Mouse (Mus musculus) midbrain, embryonic 16.5 days (tissue): ENCODE results near the gene Nrxn2. TPM values are rescaled to one million over a fixed set of nuclear protein-coding genes. Genes with fewer than 3 reads are reported as not detected.

Experiments used
- ATAC-seq: fragments of 200-750 bp; cut with Nextera tagmentation; 2 replicates; pipeline ENCODE4 v1.8.0; 2017; ENCODE audit warnings: moderate TSS enrichment
- H3K27ac ChIP-seq: fragments of 300-500 bp; sonication (generic); 2 replicates; pipeline ENCODE4 v1.5.1; 2014; ENCODE audit warnings: mild to moderate bottlenecking, low read length, mixed read lengths
- H3K27me3 ChIP-seq: fragments of 300-500 bp; sonication (generic); 2 replicates; pipeline ENCODE4 v1.6.1; 2014; ENCODE audit warnings: low read depth, low read length, mixed read lengths; ENCODE audit not compliant: control insufficient read depth, insufficient read depth
- H3K36me3 ChIP-seq: fragments of 300-500 bp; sonication (generic); 2 replicates; pipeline ENCODE4 v1.6.1; 2014; ENCODE audit warnings: mild to moderate bottlenecking, low read length, moderate library complexity, mixed read lengths; ENCODE audit not compliant: control insufficient read depth, insufficient read depth
- H3K4me1 ChIP-seq: fragments of 300-500 bp; sonication (generic); 2 replicates; pipeline ENCODE4 v1.6.1; 2014; ENCODE audit warnings: mild to moderate bottlenecking, low read length, mixed read lengths; ENCODE audit not compliant: control insufficient read depth, insufficient read depth
- H3K4me2 ChIP-seq: fragments of 300-500 bp; sonication (generic); 2 replicates; pipeline ENCODE4 v1.6.1; 2014; ENCODE audit warnings: mild to moderate bottlenecking, low read length, mixed read lengths
- H3K4me3 ChIP-seq: fragments of 300-500 bp; sonication (generic); 2 replicates; pipeline ENCODE4 v1.5.1; 2014; ENCODE audit warnings: low read depth, mild to moderate bottlenecking, low read length, moderate library complexity, mixed read lengths
- H3K9ac ChIP-seq: fragments of 300-500 bp; sonication (generic); 2 replicates; pipeline ENCODE4 v1.6.1; 2014; ENCODE audit warnings: low read depth, low read length, mixed read lengths
- H3K9me3 ChIP-seq: fragments of 300-500 bp; sonication (generic); replicated peaks from 2 replicates; pipeline ENCODE4 v1.6.1; 2014; ENCODE audit warnings: mild to moderate bottlenecking, low read length, mixed read lengths; ENCODE audit not compliant: control insufficient read depth, poor library complexity, severe bottlenecking
- WGBS: fragments of 180-500 bp; shearing (Covaris S2); extraction: QIAGEN DNeasy Blood & Tissue Kit; methylation state at CpG from one replicate; pipeline ENCODE4 v1.1.7; 2014; 5-methylcytosine and 5-hydroxymethylcytosine counted together
- polyA plus RNA-seq: library from polyadenylated mRNA; unstranded; fragments of >200 nt; fragmentation: Nextera tagmentation; extraction: Ambion mirVana; gene quantifications from 2 replicates; pipeline ENCODE4 v1.2.1, GENCODE M21; 2015

Nrxn2 gene
- polyA plus RNA-seq, 1 experiment from 2014 or later: 37.5 TPM

DNA sequence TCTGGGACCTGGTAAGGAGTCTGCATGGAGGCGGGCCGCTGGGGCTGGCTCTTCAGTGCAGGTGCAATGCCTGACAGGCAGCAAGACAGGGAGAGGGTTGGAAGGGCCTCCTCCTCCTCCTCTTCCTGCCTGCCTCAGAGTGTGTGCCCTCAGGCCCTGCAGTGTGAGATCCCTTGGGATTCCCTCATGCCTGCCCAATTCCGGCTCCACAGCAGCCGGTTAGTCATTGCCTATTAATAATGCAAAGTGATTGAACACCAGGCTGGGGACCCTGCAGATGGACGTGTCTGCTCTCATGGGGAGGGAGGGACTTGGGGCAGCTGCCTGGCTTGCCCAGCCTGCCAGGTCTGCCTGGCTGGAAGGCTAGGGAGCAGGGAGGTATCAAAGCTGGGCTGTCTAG is 46.6 kb downstream of the Nrxn2 start:
- no peak overlapping the region for H3K4me2 ChIP-seq
- no peaks in the 10 kb centered on the region for H3K9me3 ChIP-seq
- H3K36me3 ChIP-seq: peaks cover 6% of the 10 kb centered on the region; the same call in 1 of the 2 replicates
- H3K9ac ChIP-seq: no peak overlapping the region
- ATAC-seq: peak; percentile 57; the same call in 1 of the 2 replicates
- H3K4me3 ChIP-seq: no peak overlapping the region
- peaks cover 23% of the 10 kb centered on the region for H3K4me1 ChIP-seq
- 21% methylated on average over 5 of the region's 5 CpGs for WGBS
- peak overlapping the region; percentile 71 for H3K27ac ChIP-seq
- H3K27me3 ChIP-seq: no peaks in the 10 kb centered on the region

DNA sequence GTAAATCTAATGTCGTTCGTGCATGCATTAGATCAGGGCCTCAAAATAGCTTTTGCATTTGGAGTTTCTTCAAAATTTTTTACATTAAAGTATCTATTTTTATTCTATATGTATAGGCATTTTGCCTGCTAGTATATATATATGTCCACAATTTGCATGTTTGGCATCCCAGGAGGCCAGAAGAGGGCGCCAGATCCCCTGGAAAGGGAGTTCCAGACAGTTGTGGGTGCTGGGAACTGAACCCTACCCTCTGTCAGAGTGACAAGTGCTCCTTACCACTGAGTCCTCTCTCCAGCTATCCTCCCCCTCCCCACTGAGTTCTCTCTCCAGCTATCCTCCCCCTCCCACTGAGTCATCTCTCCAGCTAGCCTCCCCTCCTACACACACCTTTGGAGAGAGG is 48.4 kb downstream of the Nrxn2 start:
- no peaks in the 10 kb centered on the region for H3K36me3 ChIP-seq
- ATAC-seq: no peak
- no peak overlapping the region for H3K4me3 ChIP-seq
- H3K4me1 ChIP-seq: peaks cover 23% of the 10 kb centered on the region
- no peaks in the 10 kb centered on the region for H3K9me3 ChIP-seq
- no peaks in the 10 kb centered on the region for H3K27me3 ChIP-seq
- H3K27ac ChIP-seq: no peak overlapping the region
- WGBS: 92% methylated on average over 3 of the region's 3 CpGs
- H3K9ac ChIP-seq: no peak overlapping the region
- H3K4me2 ChIP-seq: no peak overlapping the region

DNA sequence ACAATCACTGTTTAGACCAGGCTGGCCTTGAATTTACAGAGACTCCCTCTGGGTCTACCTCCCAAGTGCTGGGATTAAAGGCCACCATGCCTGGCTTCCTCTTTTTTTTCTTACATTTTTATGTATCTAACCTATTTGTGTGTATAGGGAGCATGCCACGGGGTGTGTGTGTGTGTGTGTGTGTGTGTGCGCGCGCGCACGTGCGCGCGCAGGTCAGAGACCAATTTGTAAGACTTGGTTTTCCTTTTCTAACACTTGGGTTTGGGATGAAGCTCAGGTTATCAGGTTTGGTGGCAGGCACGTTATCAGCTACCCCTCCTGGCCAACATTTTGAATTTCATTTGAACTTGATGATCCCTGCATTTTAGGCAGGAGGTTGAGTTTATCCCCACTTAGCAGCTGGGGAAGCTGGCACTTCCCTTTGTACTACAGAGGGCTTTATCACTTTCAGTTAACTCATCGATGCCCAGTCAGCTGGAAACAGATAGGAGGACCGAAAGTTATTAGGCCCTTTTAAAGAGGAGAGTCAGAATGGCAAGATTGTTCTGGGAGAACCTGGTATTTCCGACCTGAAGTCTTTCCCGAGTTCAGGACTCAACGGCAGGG is 48.9 kb downstream of the Nrxn2 start:
- no peak overlapping the region for H3K4me3 ChIP-seq
- H3K4me2 ChIP-seq: no peak overlapping the region
- H3K9ac ChIP-seq: no peak overlapping the region
- WGBS: 88% methylated on average over 15 of the region's 15 CpGs
- no peak for ATAC-seq
- H3K9me3 ChIP-seq: no peaks in the 10 kb centered on the region
- no peaks in the 10 kb centered on the region for H3K27me3 ChIP-seq
- H3K4me1 ChIP-seq: peaks cover 23% of the 10 kb centered on the region
- H3K27ac ChIP-seq: no peak overlapping the region
- no peaks in the 10 kb centered on the region; the same call in 1 of the 2 replicates for H3K36me3 ChIP-seq

DNA sequence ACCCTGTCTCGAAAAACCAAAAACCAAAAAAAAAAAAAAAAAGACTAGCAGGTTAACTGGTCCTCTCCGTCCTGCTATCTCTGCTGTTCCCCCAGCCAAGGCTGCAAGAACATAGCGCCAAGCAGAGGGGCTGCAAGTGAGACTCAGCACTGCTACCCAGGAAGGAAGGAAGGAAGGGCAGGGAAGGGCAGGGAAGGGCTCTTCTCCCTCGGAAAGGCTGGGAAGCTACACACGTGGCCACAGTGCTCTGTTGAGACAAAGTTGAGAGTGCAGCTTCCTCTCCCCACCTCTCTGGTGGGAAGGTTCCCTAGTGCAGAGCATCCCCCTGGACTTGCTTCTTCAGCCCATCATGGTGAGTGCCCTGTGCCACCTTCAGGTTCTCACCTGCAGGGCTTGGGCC is 53.1 kb downstream of the Nrxn2 start:
- Histone ChIP-seq H3K27ac (no peak overlapping the region), H3K9me3 (no peaks in the 10 kb centered on the region), H3K4me3 (no peak overlapping the region), H3K36me3 (peaks cover 3% of the 10 kb centered on the region), H3K27me3 (no peaks in the 10 kb centered on the region), H3K4me2 (no peak overlapping the region), H3K4me1 (no peaks in the 10 kb centered on the region; the same call in 1 of the 2 replicates), H3K9ac (no peak overlapping the region)
- 72% methylated on average over 4 of the region's 5 CpGs for WGBS
- ATAC-seq: no peak

DNA sequence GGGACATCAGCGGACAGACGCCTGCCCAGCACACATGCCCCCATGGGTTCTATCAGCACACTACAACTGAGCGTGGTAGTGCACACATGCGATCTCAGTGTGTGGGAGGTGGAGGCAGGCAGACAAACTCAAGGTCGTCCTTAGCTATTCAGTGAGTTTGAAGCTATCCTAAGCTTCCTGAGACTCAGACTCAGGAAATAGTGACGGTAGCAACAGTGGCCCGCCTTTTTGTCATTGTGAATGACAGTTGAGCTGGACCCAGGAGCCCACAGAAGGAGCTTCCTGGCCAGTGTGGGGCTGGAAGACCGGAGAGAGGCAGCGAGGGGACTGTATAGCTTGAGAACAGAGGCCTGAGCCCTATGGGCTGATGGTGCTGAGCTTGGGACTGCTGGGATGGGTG is 54.3 kb downstream of the Nrxn2 start:
- Histone ChIP-seq H3K4me2 (no peak overlapping the region), H3K9ac (no peak overlapping the region), H3K27me3 (no peaks in the 10 kb centered on the region), H3K36me3 (peaks cover 9% of the 10 kb centered on the region), H3K9me3 (no peaks in the 10 kb centered on the region), H3K4me3 (no peak overlapping the region), H3K27ac (no peak overlapping the region), H3K4me1 (no peaks in the 10 kb centered on the region; the same call in 1 of the 2 replicates)
- no peak for ATAC-seq
- WGBS: 93% methylated on average over 9 of the region's 9 CpGs

DNA sequence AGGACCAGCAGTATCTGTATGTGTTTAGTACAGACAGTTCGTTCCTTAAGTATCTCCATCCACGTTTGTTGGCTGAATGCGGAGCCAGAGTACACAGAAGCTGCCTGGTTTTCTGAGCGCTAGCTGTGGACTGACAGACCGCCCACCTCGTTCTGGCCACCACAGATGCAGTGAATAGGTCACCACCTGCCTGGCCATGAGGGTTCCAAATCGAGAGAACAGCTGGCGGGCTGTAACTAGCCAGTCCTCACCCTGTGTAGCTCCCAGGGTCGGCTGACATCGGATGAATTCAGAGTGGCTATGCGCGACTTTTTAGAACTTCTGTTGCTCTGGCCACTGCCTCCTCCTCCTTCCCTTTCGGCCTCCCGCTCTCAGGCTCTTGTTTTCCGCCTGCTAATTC is 56.2 kb downstream of the Nrxn2 start:
- Histone ChIP-seq H3K4me1 (no peaks in the 10 kb centered on the region; the same call in 1 of the 2 replicates), H3K4me2 (no peak overlapping the region), H3K9me3 (no peaks in the 10 kb centered on the region), H3K27ac (no peak overlapping the region), H3K36me3 (peaks cover 9% of the 10 kb centered on the region), H3K27me3 (no peaks in the 10 kb centered on the region), H3K9ac (no peak overlapping the region), H3K4me3 (no peak overlapping the region)
- WGBS: 41% methylated on average over 15 of the region's 15 CpGs
- ATAC-seq: no peak

DNA sequence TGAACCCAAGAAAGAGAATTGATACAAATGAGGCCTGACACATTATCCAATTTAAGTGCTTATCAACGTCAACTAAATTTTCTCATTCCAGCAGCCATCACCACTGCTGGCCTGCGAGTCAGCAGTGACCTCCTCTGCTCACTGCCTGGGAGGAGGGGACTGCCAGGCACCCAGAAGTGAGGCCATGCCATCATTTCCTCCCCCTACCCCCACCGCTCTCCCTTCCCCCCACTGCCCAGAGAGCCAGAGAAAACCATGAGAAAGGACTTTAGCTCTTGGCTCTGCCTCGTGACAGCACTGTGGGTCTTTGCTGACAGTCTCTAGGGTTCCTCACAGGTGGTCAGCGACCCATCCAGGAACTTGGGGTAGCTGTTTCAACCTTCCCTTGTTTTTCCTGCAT is 56.6 kb downstream of the Nrxn2 start:
- Histone ChIP-seq H3K36me3 (peaks cover 9% of the 10 kb centered on the region), H3K4me1 (no peaks in the 10 kb centered on the region; the same call in 1 of the 2 replicates), H3K9ac (no peak overlapping the region), H3K4me2 (no peak overlapping the region), H3K27me3 (no peaks in the 10 kb centered on the region), H3K27ac (no peak overlapping the region; the same call in 1 of the 2 replicates), H3K9me3 (no peaks in the 10 kb centered on the region), H3K4me3 (no peak overlapping the region)
- no peak for ATAC-seq
- WGBS: 40% methylated on average over 5 of the region's 5 CpGs

DNA sequence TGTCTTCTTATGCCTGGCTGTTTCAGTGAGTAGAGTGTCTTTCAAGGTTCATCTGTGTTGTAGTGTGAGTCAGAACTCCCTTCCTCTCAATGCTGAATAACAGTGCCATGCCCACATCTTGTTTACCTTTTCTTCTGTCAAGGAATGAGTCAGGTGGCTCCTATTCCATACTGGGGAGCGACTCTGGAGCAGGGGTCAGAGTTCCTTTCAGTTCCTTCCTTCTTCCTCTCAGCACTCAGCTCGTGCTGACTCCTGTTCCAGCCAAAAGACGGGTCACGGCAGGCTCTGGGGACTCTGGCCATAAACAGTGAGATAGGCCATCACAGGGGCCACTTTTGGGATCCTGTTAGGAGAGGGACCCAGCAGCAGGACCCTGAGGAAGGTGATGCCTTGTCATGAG is 58.5 kb downstream of the Nrxn2 start:
- Histone ChIP-seq H3K4me1 (no peaks in the 10 kb centered on the region; the same call in 1 of the 2 replicates), H3K27ac (no peak overlapping the region), H3K4me3 (no peak overlapping the region), H3K4me2 (no peak overlapping the region), H3K36me3 (peaks cover 15% of the 10 kb centered on the region), H3K9me3 (no peaks in the 10 kb centered on the region), H3K27me3 (no peaks in the 10 kb centered on the region), H3K9ac (no peak overlapping the region)
- no peak for ATAC-seq
- WGBS: 80% methylated on average over 4 of the region's 4 CpGs

DNA sequence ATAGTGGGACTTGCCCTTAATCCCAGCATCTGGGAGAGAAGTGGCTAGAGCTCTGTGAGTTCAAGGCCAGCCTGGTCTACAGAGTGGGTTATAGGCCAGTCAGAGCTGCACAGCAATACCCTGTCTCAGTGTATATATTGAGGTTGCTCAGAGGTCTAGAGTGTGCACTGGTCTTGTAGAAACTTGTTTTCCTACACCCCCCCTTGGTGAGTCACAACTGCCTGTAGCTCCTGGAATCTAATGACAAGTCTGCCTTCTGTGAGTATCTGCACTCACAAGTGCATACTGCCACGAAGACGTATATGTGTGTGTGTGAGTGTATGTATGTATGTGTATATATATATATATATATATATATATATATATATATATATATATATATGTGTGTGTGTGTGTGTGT is 60.0 kb downstream of the Nrxn2 start:
- ATAC-seq: no peak
- no peak overlapping the region for H3K4me3 ChIP-seq
- 94% methylated on average over 2 of the region's 2 CpGs for WGBS
- H3K36me3 ChIP-seq: peaks cover 14% of the 10 kb centered on the region
- no peak overlapping the region for H3K4me2 ChIP-seq
- H3K4me1 ChIP-seq: no peaks in the 10 kb centered on the region; the same call in 1 of the 2 replicates
- no peak overlapping the region for H3K27ac ChIP-seq
- H3K27me3 ChIP-seq: no peaks in the 10 kb centered on the region
- H3K9me3 ChIP-seq: no peaks in the 10 kb centered on the region
- no peak overlapping the region for H3K9ac ChIP-seq
